16 mouse cellular contexts compared by ENCODE assay signal in genomic region chr11:109079466-109079865, GRCm38 (mm10).
A peak's percentile ranks its signal among the peaks of the same experiment; 100 is the strongest.
DNase-seq lines count a peak whose midpoint lies in the region; ATAC-seq lines count a peak whose summit lies in the region.
"Had no signal": no experiment of that assay in that cellular context is flagged by ENCODE, and none has a peak within 500 bp of the region (broad histone marks: within the 10 kb centered on the region; RNA-seq: fewer than 3 reads in every experiment).

No protein-coding gene starts in this region.

- no peaks in the 10 kb centered on the region for H3K36me3 ChIP-seq in heart, embryonic 12.5 days
- H3K36me3 ChIP-seq in embryonic facial prominence, embryonic 15.5 days, result no peaks in the 10 kb centered on the region
- H3K36me3 ChIP-seq: hindbrain, embryonic 13.5 days; limb, embryonic 13.5 days; midbrain, embryonic 13.5 days had no signal

- ATAC-seq in heart, embryonic 12.5 days (ENCODE audit: insufficient number of reproducible peaks, low FRiP score), result no peak
- ATAC-seq in embryonic facial prominence, embryonic 15.5 days (ENCODE audit: insufficient number of reproducible peaks, low FRiP score, low TSS enrichment, low read depth), result no peak
- ATAC-seq: CD4-positive, CD25-positive, alpha-beta regulatory T cell, adult 4 months; intestine, embryonic 16.5 days; midbrain, embryonic 13.5 days had no signal

- H3K9me3 ChIP-seq in heart, embryonic 12.5 days (replicated peaks), result no peaks in the 10 kb centered on the region
- H3K9me3 ChIP-seq in embryonic facial prominence, embryonic 15.5 days (replicated peaks), result no peaks in the 10 kb centered on the region
- H3K9me3 ChIP-seq: hindbrain, embryonic 13.5 days; limb, embryonic 13.5 days; midbrain, embryonic 13.5 days had no signal

- 71% methylated on average over 4 of the region's 4 CpGs for WGBS in heart, embryonic 12.5 days
- WGBS in embryonic facial prominence, embryonic 15.5 days, result 52% methylated on average over 4 of the region's 4 CpGs

- DNase-seq in heart, adult 11 months, result peak; percentile 71
- DNase-seq in lung, postnatal 10 days, result peak; percentile 32
- DNase-seq in lung, postnatal 25 days (ENCODE audit: low spot score), result no peak
- DNase-seq in adrenal gland, postnatal 10 days, result peak; percentile 67
- DNase-seq in retina, embryonic 14.5 days (ENCODE audit: low spot score), result no peak
- DNase-seq: kidney, postnatal 25 days; lung, postnatal 36 days; thymus, adult 2 months had no signal

- peaks cover 3% of the 10 kb centered on the region; the same call in 1 of the 2 replicates for H3K27me3 ChIP-seq in heart, embryonic 12.5 days (replicated peaks)
- H3K27me3 ChIP-seq in embryonic facial prominence, embryonic 15.5 days, result no peaks in the 10 kb centered on the region
- H3K27me3 ChIP-seq: hindbrain, embryonic 13.5 days; limb, embryonic 13.5 days; midbrain, embryonic 13.5 days had no signal

- no peak overlapping the region for H3K4me3 ChIP-seq in heart, embryonic 12.5 days
- no peak overlapping the region for H3K4me3 ChIP-seq in embryonic facial prominence, embryonic 15.5 days (replicated peaks)
- H3K4me3 ChIP-seq: hindbrain, embryonic 13.5 days; left cerebral cortex, adult 2 months; limb, embryonic 13.5 days; midbrain, embryonic 13.5 days had no signal

- H3K4me2 ChIP-seq in heart, embryonic 12.5 days, result no peak overlapping the region
- no peak overlapping the region for H3K4me2 ChIP-seq in embryonic facial prominence, embryonic 15.5 days (replicated peaks)
- H3K4me2 ChIP-seq: hindbrain, embryonic 13.5 days; limb, embryonic 13.5 days; midbrain, embryonic 13.5 days had no signal

- no peak overlapping the region for H3K27ac ChIP-seq in heart, embryonic 12.5 days (ENCODE audit: poor library complexity, severe bottlenecking)
- 0 out of 2 replicates have a peak overlapping the region, but pooled peaks have one; percentile 44 for H3K27ac ChIP-seq in embryonic facial prominence, embryonic 15.5 days (replicated peaks)
- H3K27ac ChIP-seq: hindbrain, embryonic 13.5 days; left cerebral cortex, adult 2 months; limb, embryonic 13.5 days; midbrain, embryonic 13.5 days had no signal

- no peaks in the 10 kb centered on the region for H3K4me1 ChIP-seq in heart, embryonic 12.5 days (replicated peaks)
- H3K4me1 ChIP-seq in embryonic facial prominence, embryonic 15.5 days, result peaks cover 34% of the 10 kb centered on the region
- H3K4me1 ChIP-seq: hindbrain, embryonic 13.5 days; midbrain, embryonic 13.5 days had no signal

- no peak overlapping the region for H3K9ac ChIP-seq in heart, embryonic 12.5 days
- no peak overlapping the region for H3K9ac ChIP-seq in embryonic facial prominence, embryonic 15.5 days
- H3K9ac ChIP-seq: hindbrain, embryonic 13.5 days; limb, embryonic 13.5 days; midbrain, embryonic 13.5 days had no signal

Comparison
In these comparisons a context has a peak if more than half of its experiments do, and no peak if none do; other contexts are left out.
1. DNase-seq: peak in heart, adult 11 months (single experiment), lung, postnatal 10 days (single experiment) and adrenal gland, postnatal 10 days (single experiment); none in lung, postnatal 25 days (single experiment) and retina, embryonic 14.5 days (single experiment).